In genomic region chr2:48538668-48539341, GRCm38 (mm10) we compare ENCODE assay signal across 9 mouse cellular contexts.
DNase-seq lines count a peak whose midpoint lies in the region; ATAC-seq and TF ChIP-seq lines count a peak whose summit lies in the region.
"Had no signal": no experiment of that assay in that cellular context is flagged by ENCODE, and none has a peak within 500 bp of the region (broad histone marks: within the 10 kb centered on the region; RNA-seq: fewer than 3 reads in every experiment).

No protein-coding gene starts in this region.

- no peak for TF ChIP-seq EP300 in heart, adult 2 months (IDR thresholded peaks at IDR 0.05; ENCODE audit: insufficient read depth, low read depth, low read length)

- H3K9ac ChIP-seq in heart, adult 2 months (ENCODE audit: low read depth, low read length): peak overlapping the region; percentile 16; the same call in 1 of the 2 replicates
- no peak overlapping the region for H3K9ac ChIP-seq in heart, embryonic 11.5 days (ENCODE audit: low read depth, low read length)
- peak overlapping the region; percentile 61 for H3K9ac ChIP-seq in hindbrain, embryonic 13.5 days

- no peak for TF ChIP-seq POLR2A in heart, adult 2 months (IDR thresholded peaks at IDR 0.05; ENCODE audit: insufficient read depth, low read depth, low read length)

- WGBS in heart, adult 2 months: 47% methylated on average over 13 of the region's 13 CpGs
- 71% methylated on average over 13 of the region's 13 CpGs for WGBS in heart, embryonic 11.5 days (ENCODE audit: insufficient replicate concordance)
- 15% methylated on average over 13 of the region's 13 CpGs for WGBS in hindbrain, embryonic 13.5 days
- 23% methylated on average over 13 of the region's 13 CpGs for WGBS in midbrain, embryonic 10.5 days

- H3K9me3 ChIP-seq in heart, embryonic 11.5 days (replicated peaks; ENCODE audit: control insufficient read depth, low read length): no peaks in the 10 kb centered on the region
- H3K9me3 ChIP-seq in hindbrain, embryonic 13.5 days: no peaks in the 10 kb centered on the region
- H3K9me3 ChIP-seq in midbrain, embryonic 10.5 days (replicated peaks): no peaks in the 10 kb centered on the region

- H3K27me3 ChIP-seq in heart, adult 2 months (ENCODE audit: control insufficient read depth, insufficient read depth, low read length): no peaks in the 10 kb centered on the region
- no peaks in the 10 kb centered on the region for H3K27me3 ChIP-seq in heart, embryonic 11.5 days (ENCODE audit: control insufficient read depth, insufficient read depth, low read length)
- H3K27me3 ChIP-seq in hindbrain, embryonic 13.5 days: no peaks in the 10 kb centered on the region
- H3K27me3 ChIP-seq in midbrain, embryonic 10.5 days (ENCODE audit: low read depth, poor library complexity, severe bottlenecking): no peaks in the 10 kb centered on the region
- H3K27me3 ChIP-seq: megakaryocyte, embryonic 14.5 days had no signal

- H3K4me3 ChIP-seq in heart, adult 2 months: peak overlapping the region; percentile 25; the same call in 1 of the 2 replicates
- no peak overlapping the region for H3K4me3 ChIP-seq in heart, embryonic 11.5 days (ENCODE audit: low read depth, low read length)
- H3K4me3 ChIP-seq in hindbrain, embryonic 13.5 days: peak overlapping the region; percentile 28
- H3K4me3 ChIP-seq in midbrain, embryonic 10.5 days: peak overlapping the region; percentile 44
- H3K4me3 ChIP-seq: megakaryocyte, embryonic 14.5 days had no signal

- TF ChIP-seq CTCF in heart, adult 2 months (IDR thresholded peaks at IDR 0.05): no peak

- peaks cover 2% of the 10 kb centered on the region for H3K36me3 ChIP-seq in heart, adult 2 months (ENCODE audit: control insufficient read depth, insufficient read depth, low read length)
- no peaks in the 10 kb centered on the region for H3K36me3 ChIP-seq in heart, embryonic 11.5 days (ENCODE audit: control insufficient read depth, insufficient read depth, low read length)
- no peaks in the 10 kb centered on the region for H3K36me3 ChIP-seq in hindbrain, embryonic 13.5 days
- no peaks in the 10 kb centered on the region for H3K36me3 ChIP-seq in midbrain, embryonic 10.5 days

- DNase-seq in heart, adult 2 months: peak; percentile 26 to 40
- peak; percentile 68 for DNase-seq in embryo, embryonic 11 days
- peak; percentile 68 for DNase-seq in midbrain, embryonic 10.5 days (ENCODE audit: low spot score)
- DNase-seq in ovary, postnatal 36 days (ENCODE audit: low spot score): no peak
- DNase-seq in MN1 (ENCODE audit: low spot score): no peak
- DNase-seq in urinary bladder, postnatal 25 days (ENCODE audit: low spot score): no peak

- no peak for ATAC-seq in heart, embryonic 11.5 days (replicated peaks; ENCODE audit: insufficient number of reproducible peaks, low FRiP score, low TSS enrichment)
- peak; percentile 93 for ATAC-seq in hindbrain, embryonic 13.5 days (ENCODE audit: low FRiP score)

- no peaks in the 10 kb centered on the region for H3K79me2 ChIP-seq in heart, adult 2 months (replicated peaks; ENCODE audit: control insufficient read depth, insufficient read depth, low read length)

- H3K4me1 ChIP-seq in heart, adult 2 months (ENCODE audit: control insufficient read depth, insufficient read depth, low read length): peaks cover 9% of the 10 kb centered on the region
- H3K4me1 ChIP-seq in heart, embryonic 11.5 days (ENCODE audit: control insufficient read depth, insufficient read depth, low read length): no peaks in the 10 kb centered on the region
- peaks cover 14% of the 10 kb centered on the region for H3K4me1 ChIP-seq in hindbrain, embryonic 13.5 days (replicated peaks)
- peaks cover 26% of the 10 kb centered on the region for H3K4me1 ChIP-seq in midbrain, embryonic 10.5 days

- intact Hi-C loops in heart, adult 2 months (cut with DNase I): loop anchor here (2.0 to 5.0 kb wide), 4 partner anchors 70 to 276 kb away; partner anchors contain the start of gene Acvr2a

- peak overlapping the region; percentile 68 for H3K27ac ChIP-seq in heart, adult 2 months
- H3K27ac ChIP-seq in heart, embryonic 11.5 days (ENCODE audit: low read depth, low read length): no peak overlapping the region
- H3K27ac ChIP-seq in hindbrain, embryonic 13.5 days: peak overlapping the region; percentile 84
- H3K27ac ChIP-seq in midbrain, embryonic 10.5 days (replicated peaks): peak overlapping the region; percentile 80

- H3K4me2 ChIP-seq in heart, embryonic 11.5 days: no peak overlapping the region
- peak overlapping the region; percentile 52 for H3K4me2 ChIP-seq in hindbrain, embryonic 13.5 days

Comparison
In these comparisons a context has a peak if more than half of its experiments do, and no peak if none do; other contexts are left out.
1. DNase-seq: peak in heart, adult 2 months (2 of 2), embryo, embryonic 11 days (single experiment) and midbrain, embryonic 10.5 days (single experiment); none in ovary, postnatal 36 days (single experiment), MN1 (single experiment) and urinary bladder, postnatal 25 days (single experiment).